Mouse (Mus musculus) sigmoid colon, adult 10 weeks (tissue): ENCODE results near the gene Ctsw. TPM values are rescaled to one million over a fixed set of nuclear protein-coding genes. Genes with fewer than 3 reads are reported as not detected.

Experiments
- polyA plus RNA-seq: library from polyadenylated mRNA; stranded (reverse); fragments of 350-450 nt; fragmentation: Illumina TruSeq; extraction: RNeasy Lipid Tissue Mini Kit (QIAGEN cat#74804); gene quantifications from one replicate; pipeline ENCODE4 v1.2.3, GENCODE M21; 2014; ENCODE audit warnings: low read depth, low replicate concordance

The Ctsw gene
- polyA plus RNA-seq: not detected

GRCm38 (mm10) chr19:5468374-5468773 is at the start of gene Ctsw:
Ctsw (minus strand) TSS chr19:5468507.

GRCm38 (mm10) chr19:5510031-5511026 is 42.0 kb upstream of the Ctsw start, which contains the start of gene Snx32:
Snx32 (minus strand) TSS chr19:5510538.

GRCm38 (mm10) chr19:5503687-5504086 is 35.4 kb upstream of the Ctsw start, which contains the start of gene 1700020D05Rik:
1700020D05Rik (minus strand) TSS chr19:5503787.

GRCm38 (mm10) chr19:5490313-5490897 is 22.1 kb upstream of the Ctsw start, which contains the start of gene Cfl1:
Cfl1 (plus strand) TSS chr19:5490455.

GRCm38 (mm10) chr19:5487768-5488550 is 19.7 kb upstream of the Ctsw start, which contains the start of gene Mus81:
Mus81 (minus strand) TSS chr19:5488402.

GRCm38 (mm10) chr19:5473720-5474119 is 5.4 kb upstream of the Ctsw start, which contains the start of gene Efemp2:
Efemp2 (plus strand) TSS chr19:5473954.

GRCm38 (mm10) chr19:5460465-5460911 is 7.8 kb downstream of the Ctsw start, which contains the start of gene Fibp:
Fibp (plus strand) TSS chr19:5460615.

GRCm38 (mm10) chr19:5457746-5458442 is 10.4 kb downstream of the Ctsw start, which contains the start of gene Ccdc85b:
Ccdc85b (minus strand) TSS chr19:5457894.

GRCm38 (mm10) chr19:5447515-5448353 is 20.6 kb downstream of the Ctsw start, which contains the start of gene Fosl1:
Fosl1 (plus strand) TSS chr19:5447547.

GRCm38 (mm10) chr19:5424782-5425741 is 43.2 kb downstream of the Ctsw start, which contains the start of the genes Drap1 and AI837181:
Drap1 (minus strand) TSS chr19:5424979.
AI837181 (plus strand) TSS chr19:5425144.

Other genes starting within 250 kb of the Ctsw start
- gene Pacs1, start 195.4 kb downstream of the Ctsw start, polyA plus RNA-seq: 3.0 TPM
- gene Sf3b2, start 173.1 kb downstream of the Ctsw start, polyA plus RNA-seq: 39.8 TPM
- gene Gal3st3, start 170.2 kb downstream of the Ctsw start, polyA plus RNA-seq: not detected
- not detected for gene Catsper1, start 132.8 kb downstream of the Ctsw start, polyA plus RNA-seq
- not detected for gene Cst6, start 118.9 kb downstream of the Ctsw start, polyA plus RNA-seq
- 12.6 TPM for gene Eif1ad, start 101.8 kb downstream of the Ctsw start, polyA plus RNA-seq
- gene Banf1, start 101.3 kb downstream of the Ctsw start, polyA plus RNA-seq: 4.6 TPM
- gene Sart1, start 79.8 kb downstream of the Ctsw start, polyA plus RNA-seq: 2.6 TPM
- gene Tsga10ip, start 66.0 kb downstream of the Ctsw start, polyA plus RNA-seq: not detected
- gene Drap1, start 43.5 kb downstream of the Ctsw start, polyA plus RNA-seq: 3.4 TPM
- gene AI837181, start 43.4 kb downstream of the Ctsw start, polyA plus RNA-seq: 0.38 TPM
- not detected for gene Fosl1, start 21.0 kb downstream of the Ctsw start, polyA plus RNA-seq
- gene Ccdc85b, start 10.6 kb downstream of the Ctsw start, polyA plus RNA-seq: 1.2 TPM
- gene Fibp, start 7.9 kb downstream of the Ctsw start, polyA plus RNA-seq: 5.7 TPM
- gene Efemp2, start 5.4 kb upstream of the Ctsw start, polyA plus RNA-seq: 0.60 TPM
- 0.69 TPM for gene Mus81, start 19.9 kb upstream of the Ctsw start, polyA plus RNA-seq
- gene Cfl1, start 21.9 kb upstream of the Ctsw start, polyA plus RNA-seq: 183 TPM
- gene 1700020D05Rik, start 35.3 kb upstream of the Ctsw start, polyA plus RNA-seq: not detected
- gene Snx32, start 42.0 kb upstream of the Ctsw start, polyA plus RNA-seq: 0.25 TPM
- gene Ovol1, start 92.1 kb upstream of the Ctsw start, polyA plus RNA-seq: 5.6 TPM
- not detected for gene Ap5b1, start 99.5 kb upstream of the Ctsw start, polyA plus RNA-seq
- 1.0 TPM for gene Rnaseh2c, start 133.4 kb upstream of the Ctsw start, polyA plus RNA-seq
- 19.7 TPM for gene Kat5, start 141.7 kb upstream of the Ctsw start, polyA plus RNA-seq
- gene Rela, start 169.0 kb upstream of the Ctsw start, polyA plus RNA-seq: 0.66 TPM
- 1.5 TPM for gene Sipa1, start 195.2 kb upstream of the Ctsw start, polyA plus RNA-seq
- 1.7 TPM for gene Map3k11, start 220.2 kb upstream of the Ctsw start, polyA plus RNA-seq
- 0.22 TPM for gene Pcnx3, start 220.4 kb upstream of the Ctsw start, polyA plus RNA-seq
- gene Kcnk7, start 235.9 kb upstream of the Ctsw start, polyA plus RNA-seq: not detected